Mouse (Mus musculus) kidney, postnatal 0 days (tissue): ENCODE measurements around the gene Arnt2. TPM values are rescaled to one million over a fixed set of nuclear protein-coding genes. Genes with fewer than 3 reads are reported as not detected.

Experiments used
- ATAC-seq: fragments of 200-750 bp; cut with Nextera tagmentation; replicated peaks from 2 replicates; pipeline ENCODE4 v1.8.0; 2017; ENCODE audit warnings: low read depth, moderate number of reproducible peaks, moderate TSS enrichment, moderate library complexity; ENCODE audit not compliant: low FRiP score
- DNase-seq: peaks from one replicate; pipeline ENCODE4 v3.0.0-alpha.2; 2016; ENCODE audit warnings: low spot score
- H3K27ac ChIP-seq: fragments of 300-500 bp; sonication (generic); 2 replicates; pipeline ENCODE4 v1.5.1; 2014; ENCODE audit warnings: mild to moderate bottlenecking
- H3K27me3 ChIP-seq: fragments of 300-500 bp; sonication (generic); 2 replicates; pipeline ENCODE4 v1.6.1; 2014; ENCODE audit warnings: low read length, mixed read lengths; ENCODE audit not compliant: insufficient read depth
- H3K36me3 ChIP-seq: fragments of 300-500 bp; sonication (generic); 2 replicates; pipeline ENCODE4 v1.6.1; 2014; ENCODE audit warnings: low read length, mixed read lengths; ENCODE audit not compliant: insufficient read depth
- H3K4me1 ChIP-seq: fragments of 300-500 bp; sonication (generic); replicated peaks from 2 replicates; pipeline ENCODE4 v1.6.1; 2014; ENCODE audit warnings: antibody characterized with exemption, low read length, mixed read lengths; ENCODE audit not compliant: insufficient read depth
- H3K4me2 ChIP-seq: fragments of 300-500 bp; sonication (generic); 2 replicates; pipeline ENCODE4 v1.6.1; 2014; ENCODE audit warnings: mild to moderate bottlenecking, low read length, moderate library complexity, mixed read lengths
- H3K4me3 ChIP-seq: fragments of 300-500 bp; sonication (generic); replicated peaks from 2 replicates; pipeline ENCODE4 v1.5.1; 2014; ENCODE audit warnings: low read depth, low read length
- H3K9ac ChIP-seq: fragments of 300-500 bp; sonication (generic); 2 replicates; pipeline ENCODE4 v1.6.1; 2014; ENCODE audit warnings: low read depth, low read length
- H3K9me3 ChIP-seq: fragments of 300-500 bp; sonication (generic); replicated peaks from 2 replicates; pipeline ENCODE4 v1.6.1; 2016; ENCODE audit warnings: low read length, inconsistent platforms, mixed read lengths
- CTCF ChIP-seq: IDR thresholded peaks from 2 replicates; pipeline ENCODE4 v1.5.1; 2016; ENCODE audit warnings: antibody characterized with exemption, low read depth, mild to moderate bottlenecking, moderate library complexity
- WGBS: fragments of 180-500 bp; shearing (Covaris S2); extraction: QIAGEN DNeasy Blood & Tissue Kit; methylation state at CpG from one replicate; pipeline ENCODE4 v1.1.7; 2014; 5-methylcytosine and 5-hydroxymethylcytosine counted together
- polyA plus RNA-seq: library from polyadenylated mRNA; unstranded; fragments of >200 nt; fragmentation: Nextera tagmentation; extraction: Ambion mirVana; gene quantifications from 2 replicates; pipeline ENCODE4 v1.2.1, GENCODE M21; 2015

Arnt2 gene
- polyA plus RNA-seq, 1 experiment from 2014 or later: 8.4 TPM

DNA sequence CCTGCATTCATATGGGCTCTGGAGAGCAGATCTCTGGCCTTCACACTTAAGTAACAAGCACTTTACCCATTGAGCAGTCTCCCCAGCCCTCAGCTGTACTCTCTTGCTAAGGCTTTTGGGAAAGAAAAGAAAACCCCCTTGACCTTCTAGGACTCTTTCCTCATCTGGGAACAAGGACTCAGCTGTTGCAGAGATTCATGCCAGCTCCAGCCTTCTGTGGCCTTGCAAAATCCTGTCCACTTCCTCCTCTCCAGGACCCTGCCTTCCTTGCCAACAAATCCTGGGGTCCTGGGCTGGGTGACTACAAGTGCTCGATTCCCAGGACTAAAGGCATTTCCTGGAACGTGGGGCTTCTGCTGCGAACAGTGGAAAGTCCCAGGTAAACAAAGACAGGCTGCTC is 169.6 kb downstream of the Arnt2 start:
- DNase-seq: no peak
- TF ChIP-seq CTCF: no peak
- Histone ChIP-seq H3K9ac (no peak overlapping the region), H3K4me2 (no peak overlapping the region), H3K27me3 (no peaks in the 10 kb centered on the region), H3K9me3 (no peaks in the 10 kb centered on the region), H3K4me3 (no peak overlapping the region), H3K36me3 (no peaks in the 10 kb centered on the region), H3K27ac (no peak overlapping the region), H3K4me1 (no peaks in the 10 kb centered on the region)
- no peak for ATAC-seq
- WGBS: 47% methylated on average over 3 of the region's 3 CpGs

DNA sequence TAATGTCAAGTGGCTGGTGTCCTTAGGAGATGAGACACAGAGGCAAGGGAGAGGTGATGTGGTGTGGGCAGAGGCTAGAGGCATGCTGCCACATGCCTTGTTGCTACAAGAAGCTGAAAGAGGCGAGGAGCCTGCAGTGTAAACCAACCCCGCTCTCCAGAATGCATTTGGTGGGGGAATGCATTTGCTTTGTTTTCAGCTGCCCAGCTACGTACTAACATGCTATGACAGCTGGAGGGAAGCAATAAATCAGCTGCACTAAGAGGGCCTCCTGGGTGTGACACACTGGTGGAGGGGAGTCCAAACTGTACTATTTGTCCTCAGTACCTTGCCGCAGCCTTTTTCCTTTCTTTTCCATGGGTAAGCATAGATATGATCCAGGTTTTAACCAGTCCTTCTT is 172.3 kb downstream of the Arnt2 start:
- no peak for TF ChIP-seq CTCF
- Histone ChIP-seq H3K36me3 (no peaks in the 10 kb centered on the region), H3K9ac (no peak overlapping the region), H3K9me3 (no peaks in the 10 kb centered on the region), H3K27ac (peak overlapping the region; percentile 25; the same call in 1 of the 2 replicates), H3K27me3 (no peaks in the 10 kb centered on the region), H3K4me3 (no peak overlapping the region), H3K4me2 (no peak overlapping the region), H3K4me1 (no peaks in the 10 kb centered on the region)
- no peak for ATAC-seq
- 32% methylated on average over 4 of the region's 4 CpGs for WGBS
- DNase-seq: peak; percentile 29

DNA sequence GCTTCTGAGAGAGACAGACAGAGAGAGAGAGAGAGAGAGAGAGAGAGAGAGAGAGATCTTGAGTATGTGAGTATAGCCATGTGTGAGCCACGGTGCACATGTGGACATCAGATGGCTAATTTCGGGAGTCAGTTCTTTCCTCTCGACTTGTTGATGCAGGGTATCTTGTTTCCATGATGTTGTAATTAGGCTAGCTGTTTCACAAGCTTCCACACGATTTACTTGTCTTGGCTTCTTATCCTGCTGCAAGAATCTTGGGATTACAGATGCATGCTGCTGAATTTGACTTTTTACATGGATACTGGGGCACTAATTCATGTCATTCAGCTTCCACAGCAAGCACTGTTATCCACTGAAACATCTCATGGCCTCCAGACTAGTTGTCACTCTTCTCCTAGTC is 178.6 kb downstream of the Arnt2 start:
- no peak for ATAC-seq
- Histone ChIP-seq H3K9ac (no peak overlapping the region), H3K4me2 (no peak overlapping the region), H3K27ac (no peak overlapping the region), H3K36me3 (no peaks in the 10 kb centered on the region), H3K27me3 (no peaks in the 10 kb centered on the region), H3K9me3 (no peaks in the 10 kb centered on the region), H3K4me1 (no peaks in the 10 kb centered on the region), H3K4me3 (no peak overlapping the region)
- no peak for DNase-seq
- no peak for TF ChIP-seq CTCF
- 41% methylated on average over 4 of the region's 4 CpGs for WGBS

DNA sequence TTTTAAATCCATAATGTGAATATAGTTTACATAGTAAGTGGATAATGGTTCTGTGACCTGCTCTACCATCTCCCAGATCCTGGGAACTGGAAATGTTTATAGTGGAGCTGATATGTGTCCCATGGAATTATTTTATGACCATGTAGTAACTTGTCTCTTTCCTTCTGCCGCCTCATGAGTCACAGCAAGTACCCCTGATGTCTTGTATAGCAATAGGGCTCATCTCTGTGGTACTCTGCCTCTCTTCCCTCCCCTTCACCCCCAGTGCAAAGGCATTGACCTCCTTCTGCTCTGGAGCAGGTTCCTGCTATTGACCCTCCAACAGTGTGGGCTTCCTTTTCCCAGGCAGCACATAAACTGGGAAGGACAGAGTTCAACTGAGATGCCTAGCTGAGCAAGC is 182.3 kb downstream of the Arnt2 start:
- 77% methylated on average over 1 of the region's 1 CpGs for WGBS
- TF ChIP-seq CTCF: no peak
- no peak for DNase-seq
- Histone ChIP-seq H3K27me3 (no peaks in the 10 kb centered on the region), H3K4me2 (no peak overlapping the region), H3K9me3 (no peaks in the 10 kb centered on the region), H3K9ac (no peak overlapping the region), H3K4me3 (no peak overlapping the region), H3K4me1 (no peaks in the 10 kb centered on the region), H3K27ac (no peak overlapping the region), H3K36me3 (no peaks in the 10 kb centered on the region)
- ATAC-seq: no peak

DNA sequence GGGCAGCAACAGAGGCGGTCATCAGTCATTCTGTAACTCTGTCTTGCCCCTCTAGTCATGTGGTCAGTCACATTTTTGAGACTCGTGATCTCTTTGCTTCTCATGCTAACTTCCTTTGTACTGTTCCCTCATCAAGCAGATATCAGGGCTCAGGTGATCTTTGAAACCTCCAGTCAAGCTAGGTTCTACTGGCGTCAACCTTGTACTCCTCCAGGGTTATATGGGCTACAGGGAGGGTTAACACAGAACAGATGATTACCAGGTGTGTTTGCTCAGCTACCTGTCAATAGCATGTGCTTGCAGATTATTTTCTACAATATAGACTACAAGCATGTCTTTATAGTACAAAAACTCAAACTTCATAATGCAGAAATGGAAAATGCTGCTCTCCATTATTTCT is 183.1 kb downstream of the Arnt2 start:
- WGBS: 79% methylated on average over 3 of the region's 3 CpGs
- no peaks in the 10 kb centered on the region for H3K4me1 ChIP-seq
- no peaks in the 10 kb centered on the region for H3K27me3 ChIP-seq

DNA sequence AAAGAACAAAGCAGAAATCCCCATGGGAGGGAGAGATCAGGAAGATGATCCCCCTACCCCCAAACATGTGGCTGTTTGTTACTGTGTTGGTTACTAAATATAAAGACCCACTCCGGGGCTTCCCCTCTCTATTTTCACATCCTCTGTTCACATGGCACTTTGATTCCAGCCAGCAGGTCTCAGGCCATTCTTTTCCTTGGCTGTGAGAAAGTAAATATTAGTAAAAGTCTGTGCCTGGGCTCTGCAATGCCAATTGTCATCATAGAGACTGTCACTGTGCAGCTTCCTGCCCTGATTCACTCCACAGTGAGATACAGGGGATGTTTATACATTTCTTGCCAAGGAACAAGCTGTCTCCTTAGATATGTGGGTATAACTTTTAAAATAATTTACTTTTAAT is 197.9 kb downstream of the Arnt2 start:
- Histone ChIP-seq H3K4me1 (no peaks in the 10 kb centered on the region), H3K9ac (no peak overlapping the region), H3K36me3 (no peaks in the 10 kb centered on the region), H3K4me3 (no peak overlapping the region), H3K27ac (no peak overlapping the region), H3K4me2 (no peak overlapping the region), H3K9me3 (no peaks in the 10 kb centered on the region), H3K27me3 (no peaks in the 10 kb centered on the region)
- ATAC-seq (no peak), DNase-seq (no peak)
- no peak for TF ChIP-seq CTCF
- 33% methylated on average over 1 of the region's 1 CpGs for WGBS

More for the DNA sequence above, 183.1 kb downstream of the Arnt2 start:
- TF ChIP-seq CTCF: no peak
- no peak overlapping the region for H3K27ac ChIP-seq
- no peaks in the 10 kb centered on the region for H3K9me3 ChIP-seq
- no peak for DNase-seq
- ATAC-seq: no peak
- H3K4me2 ChIP-seq: no peak overlapping the region
- H3K9ac ChIP-seq: no peak overlapping the region
- no peak overlapping the region for H3K4me3 ChIP-seq
- no peaks in the 10 kb centered on the region for H3K36me3 ChIP-seq

DNA sequence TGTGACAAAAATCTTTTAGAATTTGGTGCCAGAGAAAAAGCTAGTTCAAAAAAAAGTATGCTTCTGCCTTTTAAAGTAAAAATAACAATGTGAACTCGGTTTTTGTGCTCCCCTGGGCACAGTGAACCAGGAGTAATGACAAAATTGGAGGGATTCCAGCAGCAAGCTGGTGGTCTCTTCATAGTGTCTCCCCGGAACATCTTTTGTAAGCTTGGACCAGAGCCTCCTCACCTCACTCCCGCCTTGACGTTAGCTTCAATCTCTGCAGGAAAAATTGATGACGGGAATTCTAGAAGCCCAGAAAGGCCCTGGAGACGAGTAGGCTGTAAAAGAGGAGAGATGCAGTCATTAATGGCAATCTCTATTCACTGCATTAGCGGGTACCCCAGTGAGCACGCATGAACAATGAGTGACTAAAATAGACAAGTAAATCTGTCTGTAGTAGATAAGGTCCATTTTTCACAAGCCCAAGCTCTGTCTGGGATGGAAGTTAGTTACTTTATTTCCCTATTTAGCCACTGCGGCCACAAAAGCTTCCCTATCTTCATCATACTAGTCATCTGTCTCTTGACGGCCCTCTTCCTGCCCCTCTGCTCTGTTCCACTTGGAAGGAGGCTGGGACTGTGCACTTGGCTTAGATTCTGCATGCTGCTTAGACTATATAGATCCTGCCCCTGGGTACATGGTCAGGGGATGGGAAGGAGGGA is 199.2 kb downstream of the Arnt2 start:
- no peak overlapping the region for H3K4me2 ChIP-seq
- no peak overlapping the region for H3K9ac ChIP-seq
- no peaks in the 10 kb centered on the region for H3K27me3 ChIP-seq
- no peak for TF ChIP-seq CTCF
- no peak for ATAC-seq
- no peak for DNase-seq
- H3K36me3 ChIP-seq: no peaks in the 10 kb centered on the region
- H3K9me3 ChIP-seq: no peaks in the 10 kb centered on the region
- no peak overlapping the region for H3K4me3 ChIP-seq
- H3K4me1 ChIP-seq: no peaks in the 10 kb centered on the region
- 55% methylated on average over 10 of the region's 10 CpGs for WGBS
- no peak overlapping the region for H3K27ac ChIP-seq
